Mouse (Mus musculus) CH12F3 (cell line): ENCODE results near the gene Gtf2a1l.

Experiments used
- in situ Hi-C: fragments of 300-500 bp; cut with MboI; formaldehyde crosslinking; loops from 2 replicates; pipeline ENCODE4 v1.14.3; 2020; ENCODE audit warnings: low sequenced_read_pairs

The Gtf2a1l gene

GRCm38 (mm10) chr17:88668452-88668851 lies at the start of gene Gtf2a1l:
TSS of gene Gtf2a1l (plus strand) at chr17:88668660.
- in situ Hi-C loops, result no loop called here

- in situ Hi-C loops, result no loop called here
Measured at GRCm38 (mm10) chr17:88620935-88621334, 47.5 kb upstream of the Gtf2a1l start.

GRCm38 (mm10) chr17:88621374-88621773 lies 47.1 kb upstream of the Gtf2a1l start:
- in situ Hi-C loops, result no loop called here

GRCm38 (mm10) chr17:88622711-88623110 lies 45.7 kb upstream of the Gtf2a1l start:
- in situ Hi-C loops, result no loop called here

- in situ Hi-C loops, result no loop called here
Measured at GRCm38 (mm10) chr17:88624386-88624785, 44.1 kb upstream of the Gtf2a1l start.

GRCm38 (mm10) chr17:88625350-88625749 lies 43.1 kb upstream of the Gtf2a1l start:
- in situ Hi-C loops, result loop anchor here (25.0 kb wide), 1 partner anchor 363 kb away; no protein-coding TSS in a partner anchor

- in situ Hi-C loops, result loop anchor here (25.0 kb wide), 1 partner anchor 364 kb away; no protein-coding TSS in a partner anchor
Measured at GRCm38 (mm10) chr17:88625931-88626330, 42.5 kb upstream of the Gtf2a1l start.

GRCm38 (mm10) chr17:88626347-88626811 lies 42.1 kb upstream of the Gtf2a1l start:
- in situ Hi-C loops, result loop anchor here (25.0 kb wide), 1 partner anchor 364 kb away; no protein-coding TSS in a partner anchor

GRCm38 (mm10) chr17:88627150-88627549 lies 41.3 kb upstream of the Gtf2a1l start:
- in situ Hi-C loops, result loop anchor here (25.0 kb wide), 1 partner anchor 365 kb away; no protein-coding TSS in a partner anchor

- in situ Hi-C loops, result loop anchor here (25.0 kb wide), 1 partner anchor 367 kb away; no protein-coding TSS in a partner anchor
Measured at GRCm38 (mm10) chr17:88628676-88629380, 39.6 kb upstream of the Gtf2a1l start.

GRCm38 (mm10) chr17:88629381-88629759 lies 39.1 kb upstream of the Gtf2a1l start:
- in situ Hi-C loops, result loop anchor here (25.0 kb wide), 1 partner anchor 367 kb away; no protein-coding TSS in a partner anchor

GRCm38 (mm10) chr17:88629931-88630553 lies 38.4 kb upstream of the Gtf2a1l start:
- in situ Hi-C loops, result loop anchor here (25.0 kb wide), 1 partner anchor 368 kb away; no protein-coding TSS in a partner anchor

- in situ Hi-C loops, result loop anchor here (25.0 kb wide), 1 partner anchor 368 kb away; no protein-coding TSS in a partner anchor
Measured at GRCm38 (mm10) chr17:88630554-88630948, 37.9 kb upstream of the Gtf2a1l start.

- in situ Hi-C loops, result loop anchor here (25.0 kb wide), 1 partner anchor 370 kb away; no protein-coding TSS in a partner anchor
Measured at GRCm38 (mm10) chr17:88632631-88633030, 35.8 kb upstream of the Gtf2a1l start.

GRCm38 (mm10) chr17:88636076-88636475 lies 32.4 kb upstream of the Gtf2a1l start:
- in situ Hi-C loops, result loop anchor here (25.0 kb wide), 1 partner anchor 374 kb away; no protein-coding TSS in a partner anchor

- in situ Hi-C loops, result loop anchor here (25.0 kb wide), 1 partner anchor 374 kb away; no protein-coding TSS in a partner anchor
Measured at GRCm38 (mm10) chr17:88636587-88636986, 31.9 kb upstream of the Gtf2a1l start.

GRCm38 (mm10) chr17:88641012-88641411 lies 27.4 kb upstream of the Gtf2a1l start:
- in situ Hi-C loops, result loop anchor here (25.0 kb wide), 1 partner anchor 379 kb away; no protein-coding TSS in a partner anchor

GRCm38 (mm10) chr17:88641836-88642235 lies 26.6 kb upstream of the Gtf2a1l start:
- in situ Hi-C loops, result loop anchor here (25.0 kb wide), 1 partner anchor 380 kb away; no protein-coding TSS in a partner anchor

GRCm38 (mm10) chr17:88644876-88645275 lies 23.6 kb upstream of the Gtf2a1l start:
- in situ Hi-C loops, result loop anchor here (25.0 kb wide), 1 partner anchor 383 kb away; no protein-coding TSS in a partner anchor

GRCm38 (mm10) chr17:88645299-88645698 lies 23.2 kb upstream of the Gtf2a1l start:
- in situ Hi-C loops, result loop anchor here (25.0 kb wide), 1 partner anchor 383 kb away; no protein-coding TSS in a partner anchor

GRCm38 (mm10) chr17:88647149-88647548 lies 21.3 kb upstream of the Gtf2a1l start:
- in situ Hi-C loops, result loop anchor here (25.0 kb wide), 1 partner anchor 385 kb away; no protein-coding TSS in a partner anchor
